Comparison of ENCODE assay signal across 8 mouse cellular contexts in genomic region chr9:65908394-65909300, GRCm38 (mm10). TPM values are rescaled to one million over a fixed set of nuclear protein-coding genes. Genes with fewer than 3 reads are reported as not detected.
DNase-seq lines count a peak whose midpoint lies in the region; ATAC-seq and TF ChIP-seq lines count a peak whose summit lies in the region.

Gene Trip4, minus strand, starts transcription at chr9:65908794.
Gene Csnk1g1, plus strand, starts transcription at chr9:65908924.

- under 1% methylated on average over 38 of the region's 38 CpGs for WGBS in forebrain, embryonic 12.5 days
- WGBS in heart, postnatal 0 days = under 1% methylated on average over 38 of the region's 38 CpGs
- 1% methylated on average over 38 of the region's 38 CpGs for WGBS in liver, embryonic 16.5 days (ENCODE audit: insufficient replicate concordance)
- under 1% methylated on average over 38 of the region's 38 CpGs for WGBS in neural tube, embryonic 13.5 days

- peak within 1 kb of the TSS; percentile 75 for H3K4me2 ChIP-seq in forebrain, embryonic 12.5 days
- H3K4me2 ChIP-seq in heart, postnatal 0 days (ENCODE audit: low read depth, low read length) = peak within 1 kb of the TSS; percentile 87
- peak within 1 kb of the TSS; percentile 69 for H3K4me2 ChIP-seq in liver, embryonic 16.5 days (ENCODE audit: low read depth, low read length)
- H3K4me2 ChIP-seq in neural tube, embryonic 13.5 days = peak within 1 kb of the TSS; percentile 89

- peak; percentile 44; the same call in 1 of the 2 replicates for TF ChIP-seq POLR2A in testis, adult 2 months (IDR thresholded peaks at IDR 0.05; ENCODE audit: control insufficient read depth, low read depth, low read length)

- peak within 1 kb of the TSS; percentile 86 for H3K27ac ChIP-seq in forebrain, embryonic 12.5 days
- peak within 1 kb of the TSS; percentile 85 for H3K27ac ChIP-seq in heart, postnatal 0 days (ENCODE audit: low read depth)
- H3K27ac ChIP-seq in liver, embryonic 16.5 days (ENCODE audit: low read length) = peak within 1 kb of the TSS; percentile 89
- H3K27ac ChIP-seq in neural tube, embryonic 13.5 days (replicated peaks) = peak within 1 kb of the TSS; percentile 90
- H3K27ac ChIP-seq in testis, adult 2 months (ENCODE audit: control insufficient read depth, insufficient read depth, low read depth, low read length) = peak within 1 kb of the TSS; percentile 91

- TF ChIP-seq EP300 in heart, postnatal 0 days (IDR thresholded peaks at IDR 0.05; ENCODE audit: low read depth) = peak; percentile 34

- DNase-seq in c-Kit-positive CD71-positive TER-119-positive erythroid progenitor cells, embryonic 14.5 days (ENCODE audit: low spot score) = peak; percentile 87
- DNase-seq in heart, postnatal 0 days (ENCODE audit: low spot score) = peak; percentile 99
- peak; percentile 93 to 97 for DNase-seq in kidney, postnatal 4 days

- H3K9ac ChIP-seq in forebrain, embryonic 12.5 days = peak within 1 kb of the TSS; percentile 81
- peak within 1 kb of the TSS; percentile 68 for H3K9ac ChIP-seq in heart, postnatal 0 days (replicated peaks; ENCODE audit: low read depth, low read length)
- H3K9ac ChIP-seq in liver, embryonic 16.5 days (ENCODE audit: low read depth, low read length) = peak within 1 kb of the TSS; percentile 83
- H3K9ac ChIP-seq in neural tube, embryonic 13.5 days = peak within 1 kb of the TSS; percentile 87

- peaks cover 19% of the 10 kb centered on the region for H3K4me1 ChIP-seq in E14TG2a.4 (replicated peaks; ENCODE audit: low read depth, low read length)
- peaks cover 19% of the 10 kb centered on the region for H3K4me1 ChIP-seq in forebrain, embryonic 12.5 days
- peaks cover 3% of the 10 kb centered on the region; the same call in 1 of the 2 replicates for H3K4me1 ChIP-seq in heart, postnatal 0 days (ENCODE audit: control insufficient read depth, insufficient read depth)
- H3K4me1 ChIP-seq in liver, embryonic 16.5 days (ENCODE audit: control insufficient read depth, low read depth, low read length) = peaks cover 9% of the 10 kb centered on the region
- H3K4me1 ChIP-seq in neural tube, embryonic 13.5 days (replicated peaks) = peaks cover 19% of the 10 kb centered on the region
- peaks cover 2% of the 10 kb centered on the region; the same call in 1 of the 2 replicates for H3K4me1 ChIP-seq in testis, adult 2 months (ENCODE audit: control insufficient read depth, insufficient read depth, low read length)

- TF ChIP-seq CTCF in E14TG2a.4 (conservative IDR thresholded peaks at IDR 0.05; ENCODE audit: low read length) = no peak
- peak; percentile 47 for TF ChIP-seq CTCF in heart, postnatal 0 days (IDR thresholded peaks at IDR 0.05; ENCODE audit: low read depth)
- TF ChIP-seq CTCF in testis, adult 2 months (IDR thresholded peaks at IDR 0.05; ENCODE audit: control insufficient read depth, insufficient read depth, insufficient replicate concordance, low read depth, low read length) = no peak

- H3K27me3 ChIP-seq in E14TG2a.4 (ENCODE audit: insufficient read depth, low read length) = no peaks in the 10 kb centered on the region
- no peaks in the 10 kb centered on the region for H3K27me3 ChIP-seq in forebrain, embryonic 12.5 days
- no peaks in the 10 kb centered on the region for H3K27me3 ChIP-seq in heart, postnatal 0 days (ENCODE audit: control insufficient read depth, insufficient read depth, low read length)
- H3K27me3 ChIP-seq in liver, embryonic 16.5 days (ENCODE audit: control insufficient read depth, insufficient read depth, low read depth, low read length) = no peaks in the 10 kb centered on the region
- H3K27me3 ChIP-seq in neural tube, embryonic 13.5 days = no peaks in the 10 kb centered on the region
- H3K27me3 ChIP-seq in testis, adult 2 months (ENCODE audit: control insufficient read depth, insufficient read depth, low read length) = no peaks in the 10 kb centered on the region

- H3K4me3 ChIP-seq in E14TG2a.4 (replicated peaks; ENCODE audit: low read length) = peak within 1 kb of the TSS; percentile 94
- peak within 1 kb of the TSS; percentile 89 for H3K4me3 ChIP-seq in forebrain, embryonic 12.5 days (replicated peaks)
- H3K4me3 ChIP-seq in heart, postnatal 0 days (ENCODE audit: low read depth, low read length) = peak within 1 kb of the TSS; percentile 87
- peak within 1 kb of the TSS; percentile 92 for H3K4me3 ChIP-seq in liver, embryonic 16.5 days (ENCODE audit: low read depth, low read length)
- H3K4me3 ChIP-seq in neural tube, embryonic 13.5 days = peak within 1 kb of the TSS; percentile 84
- H3K4me3 ChIP-seq in testis, adult 2 months (ENCODE audit: control insufficient read depth, low read depth, low read length) = peak within 1 kb of the TSS; percentile 93

- peaks cover 6% of the 10 kb centered on the region; the same call in 1 of the 2 replicates for H3K36me3 ChIP-seq in E14TG2a.4 (ENCODE audit: insufficient read depth, low read length)
- peaks cover 16% of the 10 kb centered on the region for H3K36me3 ChIP-seq in forebrain, embryonic 12.5 days (replicated peaks)
- H3K36me3 ChIP-seq in heart, postnatal 0 days (replicated peaks; ENCODE audit: control insufficient read depth, insufficient read depth, low read length) = no peaks in the 10 kb centered on the region; the same call in 1 of the 2 replicates
- peaks cover 2% of the 10 kb centered on the region; the same call in 1 of the 2 replicates for H3K36me3 ChIP-seq in liver, embryonic 16.5 days (ENCODE audit: control insufficient read depth, insufficient read depth)
- 0 out of 2 replicates have a peak, but pooled peaks cover 4% of the 10 kb centered on the region for H3K36me3 ChIP-seq in neural tube, embryonic 13.5 days
- no peaks in the 10 kb centered on the region for H3K36me3 ChIP-seq in testis, adult 2 months (ENCODE audit: control insufficient read depth, insufficient read depth, low read length)

- peak; percentile 98 for ATAC-seq in forebrain, embryonic 12.5 days (ENCODE audit: low FRiP score)
- ATAC-seq in heart, postnatal 0 days (ENCODE audit: insufficient read depth, low read depth) = peak; percentile 99
- peak; percentile 96 for ATAC-seq in liver, embryonic 16.5 days (ENCODE audit: low read depth)
- ATAC-seq in neural tube, embryonic 13.5 days (ENCODE audit: low read depth) = peak; percentile 99

- no peaks in the 10 kb centered on the region for H3K9me3 ChIP-seq in E14TG2a.4 (ENCODE audit: low read length)
- H3K9me3 ChIP-seq in forebrain, embryonic 12.5 days = no peaks in the 10 kb centered on the region
- H3K9me3 ChIP-seq in heart, postnatal 0 days (replicated peaks; ENCODE audit: control insufficient read depth, low read length) = no peaks in the 10 kb centered on the region
- no peaks in the 10 kb centered on the region for H3K9me3 ChIP-seq in liver, embryonic 16.5 days (replicated peaks; ENCODE audit: control insufficient read depth, low read length)
- no peaks in the 10 kb centered on the region for H3K9me3 ChIP-seq in neural tube, embryonic 13.5 days

RNA-seq across cellular contexts. Expression of gene Trip4, which starts in this region (rescaled TPM):
- 32.8 and 36.3 TPM in 2 replicates for polyA plus RNA-seq in forebrain, embryonic 12.5 days (2016; fragmentation: Nextera tagmentation; extraction: Ambion mirVana)
- 11.9 and 29.8 TPM in 2 replicates for total RNA-seq in heart, postnatal 0 days (2014; rRNA removed; ENCODE audit: low replicate concordance)
- 15.5 and 17.1 TPM in 2 replicates for polyA plus RNA-seq in heart, postnatal 0 days (2015; fragmentation: Nextera tagmentation; extraction: Ambion mirVana)
- polyA plus RNA-seq in liver, embryonic 16.5 days (2015; fragmentation: Nextera tagmentation; extraction: Ambion mirVana) = 9.8 and 11.6 TPM in 2 replicates
- 31.5 and 35.5 TPM in 2 replicates for polyA plus RNA-seq in neural tube, embryonic 13.5 days (2015; fragmentation: Nextera tagmentation; extraction: Ambion mirVana)
- polyA plus RNA-seq in testis, adult 2 months (2012; rRNA removed) = 80.9 and 83.4 TPM in 2 replicates

RNA-seq across cellular contexts. Expression of gene Csnk1g1, which starts in this region (rescaled TPM):
- polyA plus RNA-seq in forebrain, embryonic 12.5 days (2016; fragmentation: Nextera tagmentation; extraction: Ambion mirVana) = 24.8 and 25.8 TPM in 2 replicates
- total RNA-seq in heart, postnatal 0 days (2014; rRNA removed; ENCODE audit: low replicate concordance) = 9.9 and 17.1 TPM in 2 replicates
- polyA plus RNA-seq in heart, postnatal 0 days (2015; fragmentation: Nextera tagmentation; extraction: Ambion mirVana) = 5.9 and 6.0 TPM in 2 replicates
- polyA plus RNA-seq in liver, embryonic 16.5 days (2015; fragmentation: Nextera tagmentation; extraction: Ambion mirVana) = 3.5 and 3.7 TPM in 2 replicates
- polyA plus RNA-seq in neural tube, embryonic 13.5 days (2015; fragmentation: Nextera tagmentation; extraction: Ambion mirVana) = 22.3 and 26.6 TPM in 2 replicates
- 17.5 and 20.3 TPM in 2 replicates for polyA plus RNA-seq in testis, adult 2 months (2012; rRNA removed)

Comparison
In these comparisons a context has a peak if more than half of its experiments do, and no peak if none do; other contexts are left out.
1. Peak in every context shown above with its lines: DNase-seq, ATAC-seq, H3K4me3 ChIP-seq and H3K27ac ChIP-seq.